Mouse (Mus musculus): ENCODE data around the gene Bhlhe23.

- no peak for TF ChIP-seq NELFE (IDR thresholded peaks at IDR 0.05; ENCODE audit: low read depth, low read length)
- TF ChIP-seq CTCF (conservative IDR thresholded peaks at IDR 0.05 in 1 of 2, IDR thresholded peaks at IDR 0.05 in 1 of 2; ENCODE audit: low read depth in 2 of 2, low read length in 2 of 2) = peak in 1 of 2 experiments; percentile 70; a peak in 2 of 4 replicates
- no peak for TF ChIP-seq MYC (IDR thresholded peaks at IDR 0.05; ENCODE audit: low read depth, low read length)
- TF ChIP-seq ZNF384 (IDR thresholded peaks at IDR 0.05; ENCODE audit: low read depth, low read length) = no peak
- TF ChIP-seq JUND (conservative IDR thresholded peaks at IDR 0.05; ENCODE audit: low read depth, low read length) = no peak
- TF ChIP-seq UBTF (IDR thresholded peaks at IDR 0.05; ENCODE audit: low read depth, low read length) = no peak
- no peak for TF ChIP-seq POLR2A (IDR thresholded peaks at IDR 0.05; ENCODE audit: low read depth, low read length)
- TF ChIP-seq USF1 (IDR thresholded peaks at IDR 0.05; ENCODE audit: low read depth, low read length) = no peak
- no peak for TF ChIP-seq HCFC1 (IDR thresholded peaks at IDR 0.05; ENCODE audit: low read depth, low read length)
Observed at GRCm38 (mm10) chr2:180822476-180822875, 45.8 kb upstream of the Bhlhe23 start.

Data from CH12.LX (cell line).